ENCODE assay signal across 23 mouse cellular contexts in the genomic region with DNA sequence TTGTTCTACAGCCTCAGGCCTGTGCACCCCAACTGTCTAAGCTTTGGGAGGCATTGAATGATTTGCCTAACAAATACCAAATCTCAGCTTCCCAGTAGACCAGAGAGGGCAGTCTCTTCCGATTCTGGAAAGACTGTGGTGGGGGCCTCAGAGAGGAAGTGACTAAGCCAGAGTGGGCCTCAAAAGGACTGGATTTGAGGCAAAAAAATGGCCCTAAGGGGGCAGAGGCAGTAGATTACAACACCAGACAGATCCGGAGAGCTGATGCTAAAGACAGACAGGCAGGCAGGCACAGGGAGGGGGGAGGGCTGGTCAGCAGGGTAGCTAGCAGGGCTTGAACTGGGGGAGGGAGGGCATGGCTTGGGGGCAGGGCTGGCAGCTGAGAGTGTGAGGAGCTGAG. TPM values are rescaled to one million over a fixed set of nuclear protein-coding genes. Genes with fewer than 3 reads are reported as not detected.
DNase-seq lines count a peak whose midpoint lies in the region; ATAC-seq lines count a peak whose summit lies in the region.
"Had no signal": no experiment of that assay in that cellular context is flagged by ENCODE, and none has a peak within 500 bp of the region (broad histone marks: within the 10 kb centered on the region; RNA-seq: fewer than 3 reads in every experiment).

No protein-coding gene starts in this region.

- H3K9me3 ChIP-seq in hindbrain, embryonic 12.5 days (replicated peaks): no peaks in the 10 kb centered on the region
- no peaks in the 10 kb centered on the region for H3K9me3 ChIP-seq in hindbrain, embryonic 16.5 days (ENCODE audit: control insufficient read depth, low read length)
- H3K9me3 ChIP-seq in neural tube, embryonic 12.5 days: no peaks in the 10 kb centered on the region
- H3K9me3 ChIP-seq: embryonic facial prominence, embryonic 12.5 days; limb, embryonic 15.5 days; midbrain, embryonic 13.5 days; stomach, embryonic 15.5 days had no signal

- no peak overlapping the region for H3K4me2 ChIP-seq in hindbrain, embryonic 12.5 days (replicated peaks)
- H3K4me2 ChIP-seq in hindbrain, embryonic 16.5 days (ENCODE audit: low read length): no peak overlapping the region
- H3K4me2 ChIP-seq in neural tube, embryonic 12.5 days (replicated peaks): no peak overlapping the region
- H3K4me2 ChIP-seq: embryonic facial prominence, embryonic 12.5 days; limb, embryonic 15.5 days; midbrain, embryonic 13.5 days; stomach, embryonic 15.5 days had no signal

- H3K36me3 ChIP-seq in hindbrain, embryonic 12.5 days: no peaks in the 10 kb centered on the region
- no peaks in the 10 kb centered on the region for H3K36me3 ChIP-seq in hindbrain, embryonic 16.5 days (ENCODE audit: control insufficient read depth, insufficient read depth, low read length)
- H3K36me3 ChIP-seq in neural tube, embryonic 12.5 days: no peaks in the 10 kb centered on the region
- H3K36me3 ChIP-seq: embryonic facial prominence, embryonic 12.5 days; limb, embryonic 15.5 days; midbrain, embryonic 13.5 days; stomach, embryonic 15.5 days had no signal

- no peak overlapping the region for H3K27ac ChIP-seq in hindbrain, embryonic 12.5 days
- no peak overlapping the region for H3K27ac ChIP-seq in hindbrain, embryonic 16.5 days (ENCODE audit: low read depth, low read length)
- H3K27ac ChIP-seq in neural tube, embryonic 12.5 days: no peak overlapping the region
- H3K27ac ChIP-seq: embryonic facial prominence, embryonic 12.5 days; limb, embryonic 15.5 days; midbrain, embryonic 13.5 days; stomach, embryonic 15.5 days had no signal

- WGBS in hindbrain, embryonic 12.5 days: 16% methylated on average over 2 of the region's 2 CpGs
- 25% methylated on average over 2 of the region's 2 CpGs for WGBS in hindbrain, embryonic 16.5 days
- 8% methylated on average over 2 of the region's 2 CpGs for WGBS in neural tube, embryonic 12.5 days

- peaks cover 13% of the 10 kb centered on the region; the same call in 1 of the 2 replicates for H3K4me1 ChIP-seq in hindbrain, embryonic 12.5 days
- no peaks in the 10 kb centered on the region; the same call in 1 of the 2 replicates for H3K4me1 ChIP-seq in hindbrain, embryonic 16.5 days (ENCODE audit: control insufficient read depth, insufficient read depth, low read depth, low read length)
- 0 out of 2 replicates have a peak, but pooled peaks cover 7% of the 10 kb centered on the region for H3K4me1 ChIP-seq in neural tube, embryonic 12.5 days

- no peak for DNase-seq in neural tube, embryonic 10.5 days (ENCODE audit: extremely low spot score, low spot score)
- DNase-seq in retina, postnatal 1 day: no peak
- no peak for DNase-seq in thymus, postnatal 25 days
- DNase-seq: adrenal gland, adult 2 months; cerebellum, adult 11-12 months; cerebellum, postnatal 25 days; forebrain, postnatal 0 days; heart, adult 18-20 months; kidney, postnatal 10 days; layer of hippocampus, adult 9-11 months; lung, postnatal 14 days had no signal

- peaks cover 3% of the 10 kb centered on the region; the same call in 1 of the 2 replicates for H3K27me3 ChIP-seq in hindbrain, embryonic 12.5 days
- H3K27me3 ChIP-seq in hindbrain, embryonic 16.5 days (replicated peaks; ENCODE audit: control insufficient read depth, insufficient read depth, low read length): no peaks in the 10 kb centered on the region
- H3K27me3 ChIP-seq in neural tube, embryonic 12.5 days (replicated peaks): no peaks in the 10 kb centered on the region; the same call in 1 of the 2 replicates
- H3K27me3 ChIP-seq: embryonic facial prominence, embryonic 12.5 days; limb, embryonic 15.5 days; midbrain, embryonic 13.5 days; stomach, embryonic 15.5 days had no signal

- no peak for ATAC-seq in hindbrain, embryonic 12.5 days (ENCODE audit: low FRiP score)
- ATAC-seq in hindbrain, embryonic 16.5 days: no peak
- no peak for ATAC-seq in neural tube, embryonic 12.5 days (ENCODE audit: low FRiP score, low read depth)
- ATAC-seq in granulocyte monocyte progenitor cell, adult 5-6 weeks (replicated peaks; ENCODE audit: poor library complexity, severe bottlenecking): peak; percentile 85
- ATAC-seq: CD4-positive, CD25-positive, alpha-beta regulatory T cell, adult 4 months; forebrain, postnatal 0 days; midbrain, embryonic 13.5 days had no signal

- H3K9ac ChIP-seq in hindbrain, embryonic 12.5 days: 0 out of 2 replicates have a peak overlapping the region, but pooled peaks have one; percentile 2
- no peak overlapping the region for H3K9ac ChIP-seq in hindbrain, embryonic 16.5 days (ENCODE audit: low read depth, low read length)
- H3K9ac ChIP-seq in neural tube, embryonic 12.5 days: peak overlapping the region; percentile 18; the same call in 1 of the 2 replicates
- H3K9ac ChIP-seq: embryonic facial prominence, embryonic 12.5 days; forebrain, postnatal 0 days; limb, embryonic 15.5 days; midbrain, embryonic 13.5 days; stomach, embryonic 15.5 days had no signal

- H3K4me3 ChIP-seq in hindbrain, embryonic 12.5 days: no peak overlapping the region
- H3K4me3 ChIP-seq in hindbrain, embryonic 16.5 days (ENCODE audit: low read length): no peak overlapping the region
- H3K4me3 ChIP-seq in neural tube, embryonic 12.5 days: no peak overlapping the region
- H3K4me3 ChIP-seq: embryonic facial prominence, embryonic 12.5 days; limb, embryonic 15.5 days; midbrain, embryonic 13.5 days; stomach, embryonic 15.5 days had no signal

RNA-seq across cellular contexts. Expression of gene Sema4c, which starts 8.3 kb away (rescaled TPM):
- 33.4 and 35.6 TPM in 2 replicates for polyA plus RNA-seq in hindbrain, embryonic 12.5 days (2016; fragmentation: Nextera tagmentation; extraction: Ambion mirVana)
- polyA plus RNA-seq in hindbrain, embryonic 16.5 days (2015; fragmentation: Nextera tagmentation; extraction: Ambion mirVana): 19.1 and 21.2 TPM in 2 replicates
- polyA plus RNA-seq in neural tube, embryonic 12.5 days (2016; fragmentation: Nextera tagmentation; extraction: Ambion mirVana): 35.4 and 38.2 TPM in 2 replicates
- 2.0 and 2.3 TPM in 2 replicates for total RNA-seq in granulocyte monocyte progenitor cell, adult 5-6 weeks (2014; fragmentation: Nextera tagmentation)
- 1.9 and 2.1 TPM in 2 replicates for total RNA-seq in granulocyte monocyte progenitor cell, adult 5-6 weeks (2017)

RNA-seq across cellular contexts. Expression of gene Ankrd39, which starts 19.2 kb away (rescaled TPM):
- polyA plus RNA-seq in hindbrain, embryonic 12.5 days (2016; fragmentation: Nextera tagmentation; extraction: Ambion mirVana): 17.8 and 18.8 TPM in 2 replicates
- 31.0 and 33.8 TPM in 2 replicates for polyA plus RNA-seq in hindbrain, embryonic 16.5 days (2015; fragmentation: Nextera tagmentation; extraction: Ambion mirVana)
- 18.6 and 19.5 TPM in 2 replicates for polyA plus RNA-seq in neural tube, embryonic 12.5 days (2016; fragmentation: Nextera tagmentation; extraction: Ambion mirVana)
- 4.9 and 6.5 TPM in 2 replicates for total RNA-seq in granulocyte monocyte progenitor cell, adult 5-6 weeks (2014; fragmentation: Nextera tagmentation)
- total RNA-seq in granulocyte monocyte progenitor cell, adult 5-6 weeks (2017): 3.1 and 7.2 TPM in 2 replicates

RNA-seq across cellular contexts. Expression of gene Gm42417, which starts 27.2 kb away (rescaled TPM):
- not detected in 2 replicates for polyA plus RNA-seq in hindbrain, embryonic 12.5 days (2016; fragmentation: Nextera tagmentation; extraction: Ambion mirVana)
- polyA plus RNA-seq in hindbrain, embryonic 16.5 days (2015; fragmentation: Nextera tagmentation; extraction: Ambion mirVana): 0.30 and 0.57 TPM in 2 replicates
- 1.0 TPM in 1 of 2 replicates, not detected in the other for polyA plus RNA-seq in neural tube, embryonic 12.5 days (2016; fragmentation: Nextera tagmentation; extraction: Ambion mirVana)
- total RNA-seq in granulocyte monocyte progenitor cell, adult 5-6 weeks (2014; fragmentation: Nextera tagmentation): not detected in 2 replicates
- 0.93 TPM in 1 of 2 replicates, not detected in the other for total RNA-seq in granulocyte monocyte progenitor cell, adult 5-6 weeks (2017)
- total RNA-seq: adrenal gland, adult 2 months; left cerebral cortex, adult 8-10 months; MEL had no signal
- polyA plus RNA-seq: adrenal gland, adult 2 months; liver, embryonic 16.5 days; midbrain, embryonic 13.5 days; stomach, embryonic 15.5 days had no signal

RNA-seq across cellular contexts. Expression of gene Ankrd23, which starts 29.7 kb away (rescaled TPM):
- 14.6 and 18.8 TPM in 2 replicates for polyA plus RNA-seq in hindbrain, embryonic 12.5 days (2016; fragmentation: Nextera tagmentation; extraction: Ambion mirVana)
- 12.2 and 19.8 TPM in 2 replicates for polyA plus RNA-seq in hindbrain, embryonic 16.5 days (2015; fragmentation: Nextera tagmentation; extraction: Ambion mirVana)
- 16.4 and 16.6 TPM in 2 replicates for polyA plus RNA-seq in neural tube, embryonic 12.5 days (2016; fragmentation: Nextera tagmentation; extraction: Ambion mirVana)
- total RNA-seq in granulocyte monocyte progenitor cell, adult 5-6 weeks (2014; fragmentation: Nextera tagmentation): 7.0 and 12.2 TPM in 2 replicates
- 5.8 and 8.4 TPM in 2 replicates for total RNA-seq in granulocyte monocyte progenitor cell, adult 5-6 weeks (2017)

RNA-seq across cellular contexts. Expression of gene Cnnm3, which starts 54.8 kb away (rescaled TPM):
- 4.5 and 4.6 TPM in 2 replicates for polyA plus RNA-seq in hindbrain, embryonic 12.5 days (2016; fragmentation: Nextera tagmentation; extraction: Ambion mirVana)
- polyA plus RNA-seq in hindbrain, embryonic 16.5 days (2015; fragmentation: Nextera tagmentation; extraction: Ambion mirVana): 4.3 and 5.0 TPM in 2 replicates
- polyA plus RNA-seq in neural tube, embryonic 12.5 days (2016; fragmentation: Nextera tagmentation; extraction: Ambion mirVana): 3.7 and 5.3 TPM in 2 replicates
- 14.7 and 28.8 TPM in 2 replicates for total RNA-seq in granulocyte monocyte progenitor cell, adult 5-6 weeks (2014; fragmentation: Nextera tagmentation)
- total RNA-seq in granulocyte monocyte progenitor cell, adult 5-6 weeks (2017): 9.3 and 14.4 TPM in 2 replicates
